Mouse (Mus musculus): ENCODE measurements around the gene Tcf20. TPM values are rescaled to one million over a fixed set of nuclear protein-coding genes. Genes with fewer than 3 reads are reported as not detected.

Tcf20 gene
- 100 to 1,000 TPM; 139 to 153 TPM for total RNA-seq (2021)
- long read RNA-seq, partial matches to known transcripts, result 13 of 13 reads
- long read RNA-seq, other reads (novel, unspliced or antisense), result 0 of 13 reads

DNA sequence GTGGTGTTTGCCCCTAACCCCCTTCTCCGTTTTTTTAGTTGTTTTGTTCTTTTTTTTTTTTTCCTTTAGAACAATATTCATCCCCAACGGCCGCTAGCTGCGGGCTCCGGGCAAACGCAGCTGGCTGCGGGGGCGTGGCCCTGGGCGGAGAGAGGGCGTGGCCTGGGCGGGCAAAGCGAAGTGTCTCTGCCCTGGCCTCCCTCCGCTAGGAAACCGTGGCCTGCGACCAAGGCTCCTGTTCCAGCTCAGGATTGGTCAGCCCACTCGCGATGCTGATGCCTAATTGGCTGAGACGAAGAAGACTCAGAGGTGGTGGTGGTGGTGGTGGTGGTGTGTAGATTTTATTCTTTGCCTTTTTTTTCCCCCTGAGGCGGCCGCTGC is at the start of gene Tcf20:
Gene Tcf20, minus strand, starts transcription at position 141 of the 381 bp plus-strand sequence.
- DNase-seq (ENCODE audit: low spot score in 2 of 2), result peak; percentile 88 to 93

DNA sequence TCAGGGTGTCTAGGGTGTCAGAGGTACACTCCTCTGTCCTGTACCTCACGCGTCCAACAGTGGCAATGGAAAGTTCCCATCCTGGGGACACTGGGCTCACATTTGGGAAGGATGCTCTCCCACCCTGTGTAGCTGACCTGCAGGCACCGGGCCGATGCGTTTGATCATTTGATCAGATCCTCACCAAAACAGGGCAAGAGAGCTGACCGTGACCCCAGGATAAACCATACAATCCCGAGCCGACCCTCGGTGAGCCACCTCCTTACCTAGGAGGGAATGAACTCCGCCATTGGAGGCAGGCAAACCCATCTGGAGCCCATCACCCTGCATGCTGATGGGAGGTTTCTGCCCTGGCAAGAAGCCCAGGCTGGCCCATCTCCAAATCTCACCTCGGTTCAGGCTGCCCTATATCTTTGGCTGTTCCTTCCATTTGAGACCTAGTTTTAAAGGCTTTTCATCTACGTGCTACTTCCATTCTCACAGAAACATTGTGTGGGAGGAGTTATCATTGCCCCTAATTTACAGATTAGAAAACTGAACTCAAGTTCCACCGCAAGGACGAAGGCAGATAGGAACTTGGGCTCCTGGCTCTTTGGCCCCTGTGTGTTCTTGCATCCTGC is 49.3 kb upstream of the Tcf20 start:
- peak; percentile 51 to 61 for DNase-seq (ENCODE audit: low spot score in 2 of 2)

DNA sequence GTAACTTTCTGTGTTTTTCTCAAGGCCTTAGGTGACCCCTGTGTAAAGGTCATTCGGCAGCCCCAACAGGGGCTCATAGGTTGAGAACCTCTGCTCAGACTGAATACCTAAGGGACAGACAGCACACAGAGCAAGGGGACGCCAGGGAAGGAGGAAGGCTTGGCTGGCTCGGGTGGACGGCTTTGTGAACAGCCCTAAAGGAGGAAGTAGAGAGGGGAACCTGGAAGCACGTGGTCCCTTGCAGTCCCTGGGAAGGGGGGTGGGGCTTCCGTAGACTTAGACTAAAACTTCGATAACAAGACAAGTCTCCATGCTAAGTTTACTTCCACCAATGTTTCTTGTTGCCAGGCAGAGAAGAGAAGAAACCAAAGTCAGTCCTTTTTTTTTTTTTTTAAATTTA is 48.4 kb upstream of the Tcf20 start:
- DNase-seq (ENCODE audit: low spot score in 2 of 2), result no peak

DNA sequence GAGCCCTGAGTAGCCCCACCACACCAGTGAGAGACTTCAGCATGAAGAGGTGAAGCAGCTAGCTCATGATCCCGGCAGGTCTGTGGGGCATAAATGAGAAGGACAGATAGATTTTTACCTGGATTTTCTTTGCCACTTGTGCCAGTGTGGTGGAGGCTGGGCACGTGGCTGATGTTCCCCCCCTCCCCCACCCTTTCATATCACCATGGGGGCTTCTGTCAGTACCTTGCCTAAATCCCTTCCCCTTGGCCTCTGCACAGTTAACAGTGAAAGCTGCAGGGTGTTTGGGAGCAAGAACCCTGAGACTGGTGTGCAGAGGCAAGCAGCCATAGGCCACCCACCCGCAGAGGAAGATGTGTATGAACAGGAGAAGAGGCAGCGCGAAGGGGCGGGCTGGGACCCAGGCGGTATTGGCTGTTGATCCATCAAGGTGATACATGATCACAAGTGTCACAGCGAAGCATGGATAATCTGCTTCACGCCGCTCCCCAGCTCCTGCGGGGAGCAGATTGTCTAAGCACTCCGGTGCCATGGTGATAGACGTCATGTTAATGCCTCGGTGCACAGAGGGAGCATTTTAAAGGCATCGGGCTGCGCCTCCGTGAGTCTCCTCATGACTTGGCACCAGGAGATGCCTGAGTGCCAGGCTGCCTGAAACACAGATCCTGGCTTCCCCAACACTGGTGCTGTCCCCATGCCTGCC is 46.8 kb upstream of the Tcf20 start:
- peak; percentile 47 to 61 for DNase-seq (ENCODE audit: low spot score in 2 of 2)

DNA sequence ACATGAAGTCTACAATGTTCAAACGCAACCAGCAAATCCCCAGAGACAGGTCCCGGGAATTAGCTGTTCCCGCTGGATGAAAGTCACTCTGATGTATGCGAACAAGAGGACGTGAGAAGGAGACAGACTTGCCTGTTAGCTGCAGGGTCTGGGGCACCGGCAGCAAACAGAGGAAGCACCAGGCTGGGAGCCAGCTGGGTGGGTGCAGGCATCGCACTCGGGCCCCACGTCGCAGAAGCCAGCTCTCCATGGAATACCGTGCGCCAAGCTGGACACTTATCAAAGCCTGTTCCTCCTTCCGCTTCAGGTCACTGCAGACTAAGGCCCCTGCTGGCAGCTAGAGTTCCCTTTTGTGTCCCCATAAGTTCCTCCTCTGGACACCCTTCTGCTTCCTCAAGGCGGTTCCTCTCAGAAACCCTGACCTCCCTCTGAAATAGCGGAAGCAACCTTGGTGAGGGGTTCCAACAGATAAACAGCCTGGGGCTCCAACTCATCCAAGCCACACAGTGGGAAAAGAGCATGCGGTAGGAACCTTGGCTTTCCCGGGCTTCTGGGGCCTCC is 45.4 kb upstream of the Tcf20 start, which contains the start of gene Nfam1:
Gene Nfam1, minus strand, starts transcription at position 326 of the 561 bp plus-strand sequence.
- DNase-seq (ENCODE audit: low spot score in 2 of 2), result peak in 1 of 2 experiments; percentile 49

DNA sequence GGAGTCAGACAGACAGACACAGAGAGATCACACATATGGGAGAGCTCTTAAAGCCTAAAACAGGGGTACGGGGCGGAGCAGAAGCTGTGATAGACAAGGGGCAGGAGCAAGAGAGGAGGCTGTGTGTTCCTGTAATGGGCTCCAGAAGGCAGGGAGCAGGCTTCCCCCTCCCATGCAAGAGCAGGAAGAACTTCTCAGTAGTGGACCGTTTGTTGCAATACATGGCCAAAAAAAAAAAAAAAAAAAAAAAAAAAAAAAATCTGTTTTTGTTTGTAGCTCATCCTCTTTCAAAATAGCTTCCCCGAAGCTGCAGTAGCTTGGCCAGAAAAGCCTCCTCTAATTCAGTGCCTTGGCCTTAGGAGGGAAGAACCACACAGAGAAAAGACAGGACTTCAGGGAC is 43.2 kb upstream of the Tcf20 start:
- DNase-seq (ENCODE audit: low spot score in 2 of 2), result no peak

DNA sequence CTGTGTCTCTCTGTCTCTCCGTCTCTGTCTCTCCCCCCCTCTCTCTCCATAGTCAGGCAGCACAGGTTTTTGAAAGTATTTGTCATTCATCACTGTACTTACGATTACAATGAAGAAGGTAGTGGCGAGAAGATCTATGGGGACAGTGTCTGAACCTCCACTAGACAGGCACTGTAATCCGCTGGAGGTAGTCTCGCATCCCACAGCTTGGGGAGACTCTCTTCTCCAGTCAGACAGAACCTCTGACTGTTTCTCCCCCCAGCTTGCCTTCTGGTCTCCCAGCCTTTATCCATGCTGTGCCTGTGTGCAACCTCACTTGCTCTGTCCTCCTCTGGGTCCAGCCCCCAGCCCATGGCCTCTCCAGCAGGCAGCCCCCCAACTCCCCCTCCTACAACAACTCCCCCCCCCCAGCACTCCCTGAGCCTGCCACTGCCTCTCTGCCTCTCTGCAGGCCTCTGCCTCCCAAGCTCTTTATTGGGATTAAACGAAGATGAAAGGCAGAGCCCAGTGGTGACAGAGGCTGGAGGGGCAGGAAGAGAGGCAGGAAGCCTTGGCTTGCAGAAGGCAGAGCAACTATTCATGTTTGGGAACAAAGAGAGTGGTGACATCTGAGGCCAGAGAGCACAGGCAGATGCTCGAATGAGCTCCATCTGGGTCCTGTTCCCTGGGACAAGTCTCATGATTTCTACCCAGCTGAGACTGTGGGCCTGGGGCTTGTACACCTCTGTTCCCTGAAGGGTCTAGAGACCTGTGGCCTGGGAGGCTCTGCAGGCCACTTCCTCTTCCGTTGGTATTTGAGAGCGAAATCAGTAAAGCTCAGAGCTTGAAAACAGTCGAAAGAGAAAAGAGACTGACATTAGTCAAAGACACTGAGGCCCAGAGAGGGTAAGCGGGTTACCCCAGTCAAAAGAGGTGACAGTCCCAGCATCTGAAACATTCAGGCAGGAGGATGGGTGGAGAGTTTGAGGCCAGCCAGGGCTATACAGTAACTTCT is 42.4 kb upstream of the Tcf20 start:
- DNase-seq (ENCODE audit: low spot score in 2 of 2), result no peak

DNA sequence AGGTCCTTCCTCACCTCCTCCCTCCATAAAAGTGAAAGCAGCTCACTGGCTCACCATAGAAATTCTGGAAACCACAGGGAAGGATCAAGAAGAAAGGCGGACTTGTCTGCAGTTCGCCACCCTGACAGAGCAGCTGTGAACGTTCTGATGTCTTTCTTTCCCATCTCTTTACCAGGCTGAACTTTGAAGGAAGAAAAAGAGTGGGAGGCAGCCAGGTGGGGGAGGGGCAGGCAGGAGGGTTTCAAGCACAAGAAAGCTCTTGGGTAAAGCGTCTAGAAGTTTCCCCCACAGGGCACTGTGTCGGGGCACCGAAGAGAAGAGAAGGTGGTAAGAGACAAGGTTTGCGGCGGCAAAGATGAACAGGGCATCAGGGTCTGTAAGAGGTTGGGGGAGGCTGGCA is 38.5 kb upstream of the Tcf20 start:
- DNase-seq (ENCODE audit: low spot score in 2 of 2), result no peak

DNA sequence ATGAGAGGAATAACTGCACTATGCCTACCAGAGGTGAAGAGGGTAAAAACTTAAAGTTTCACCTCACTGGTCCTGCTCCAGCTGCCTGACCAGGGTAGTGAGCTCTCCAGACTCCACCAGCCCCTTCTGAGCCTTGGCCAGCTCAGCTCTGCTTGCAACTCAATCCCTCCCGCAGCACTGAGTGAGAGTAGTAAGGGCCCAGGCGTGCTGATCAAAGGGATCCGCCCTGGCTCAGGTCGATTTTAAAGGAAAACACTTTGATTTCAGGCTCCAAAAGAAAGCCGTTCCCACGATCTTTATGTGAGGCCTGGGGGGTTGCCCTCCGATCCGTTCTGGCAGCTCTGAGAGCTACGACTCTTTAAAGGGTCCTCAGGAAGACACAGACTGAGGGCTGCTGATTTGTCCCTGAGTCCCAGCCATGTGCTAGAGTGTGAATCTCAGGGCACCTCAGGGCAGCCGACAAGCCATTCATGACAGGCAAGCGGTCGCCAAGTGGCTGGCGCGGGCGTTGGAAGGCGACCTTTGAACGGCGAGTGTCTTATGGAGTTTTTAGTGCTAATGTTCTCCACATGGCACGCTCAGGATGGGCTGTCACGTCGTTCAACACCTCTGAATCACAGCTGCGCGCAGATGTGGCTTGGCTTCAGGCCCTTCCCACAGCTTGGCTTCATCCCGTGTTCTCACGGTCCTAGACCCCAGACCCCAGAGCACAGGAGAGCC is 37.5 kb upstream of the Tcf20 start:
- no peak for DNase-seq (ENCODE audit: low spot score in 2 of 2)

DNA sequence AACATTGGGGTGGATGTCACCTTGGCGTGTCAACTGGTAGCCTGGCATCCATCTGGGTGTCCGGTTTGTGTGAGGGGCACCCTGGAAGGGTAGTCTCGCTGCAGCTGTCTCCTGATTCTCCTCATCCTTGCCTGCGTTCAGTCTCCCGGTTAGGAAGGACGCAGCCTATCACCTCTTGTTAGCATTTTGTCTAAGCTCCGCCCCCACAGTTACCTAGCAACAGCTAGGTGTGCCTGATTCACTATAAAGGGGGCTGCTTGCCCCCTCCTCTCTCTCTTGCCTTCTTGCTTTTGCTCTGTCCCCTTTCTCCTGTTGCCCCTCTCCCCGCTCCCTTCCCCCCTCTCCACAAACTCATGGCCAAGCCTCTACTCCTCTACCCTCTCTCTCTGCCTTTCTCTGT is 35.3 kb upstream of the Tcf20 start:
- no peak for DNase-seq (ENCODE audit: low spot score in 2 of 2)

DNA sequence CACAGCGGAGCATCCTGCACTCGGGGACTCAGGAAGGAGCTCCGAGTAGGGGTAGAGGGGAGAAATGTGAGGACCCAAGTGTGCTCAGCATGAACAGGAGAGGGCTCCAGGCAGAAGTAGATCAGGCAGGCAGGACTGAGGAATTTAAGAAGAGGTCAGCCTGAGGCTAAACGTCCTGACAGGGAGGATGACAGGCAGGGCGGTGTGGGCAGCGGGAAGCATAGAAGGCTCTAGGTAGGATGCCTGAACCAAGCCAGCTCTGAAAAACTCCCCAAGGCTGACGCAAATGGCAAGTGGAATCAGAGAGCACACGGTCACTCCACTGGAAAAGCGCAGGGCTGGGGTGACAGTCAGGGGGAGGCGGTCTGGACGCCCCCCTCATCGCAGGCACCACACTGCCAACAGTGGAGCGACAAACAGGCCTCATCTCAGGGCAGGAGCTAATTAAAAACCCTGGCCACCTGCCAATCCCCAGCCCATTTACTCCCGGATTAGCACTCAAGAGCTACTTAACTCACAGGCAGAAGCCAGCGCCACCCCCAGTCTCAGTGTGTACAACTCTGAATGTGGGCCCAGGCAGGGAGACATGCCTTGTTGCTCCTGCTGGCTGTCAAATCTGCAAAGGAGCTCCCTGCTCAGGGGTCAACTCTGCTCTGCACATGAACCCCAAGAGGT is 23.5 kb upstream of the Tcf20 start:
- DNase-seq (ENCODE audit: low spot score in 2 of 2), result peak; percentile 80 to 82

DNA sequence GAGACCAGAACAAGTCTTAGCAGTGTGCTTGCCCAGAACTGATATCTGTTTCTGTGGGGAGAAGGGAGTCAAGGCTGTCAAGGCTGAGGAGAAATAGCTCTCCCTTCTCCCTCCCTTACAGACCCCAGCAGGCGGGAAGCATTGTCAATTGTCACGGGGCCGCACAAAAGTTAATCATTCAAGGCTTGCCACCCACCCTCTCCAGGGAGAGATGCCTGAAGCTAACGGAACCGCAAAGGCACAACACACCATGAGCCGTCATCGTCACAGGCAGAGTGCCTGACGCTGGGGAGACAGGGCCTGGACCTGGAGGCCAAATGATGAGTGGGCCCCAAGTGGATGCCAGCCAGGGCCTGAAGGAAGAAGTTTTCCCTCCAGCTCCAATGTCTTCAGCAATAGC is 22.8 kb upstream of the Tcf20 start:
- no peak for DNase-seq (ENCODE audit: low spot score in 2 of 2)

DNA sequence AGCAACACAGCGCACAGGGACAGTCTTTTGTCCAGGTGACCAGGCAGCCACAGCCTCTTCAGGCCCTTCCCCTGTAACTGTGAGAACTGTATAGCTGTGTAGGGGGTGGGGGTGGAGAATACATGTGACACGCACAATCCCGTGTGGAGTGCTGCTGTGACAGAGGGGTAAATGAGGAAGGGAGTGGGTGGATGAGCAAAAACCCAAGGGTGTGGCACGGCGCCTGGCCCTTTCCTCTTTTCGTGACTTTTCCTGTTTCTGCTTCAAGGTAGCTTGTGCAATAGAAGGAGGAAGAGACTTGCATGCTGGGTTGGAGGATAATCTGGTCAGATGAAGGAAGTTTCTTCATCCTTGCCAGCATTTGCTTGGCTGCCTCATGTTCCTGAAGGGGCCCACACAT is 21.9 kb upstream of the Tcf20 start:
- no peak for DNase-seq (ENCODE audit: low spot score in 2 of 2)

DNA sequence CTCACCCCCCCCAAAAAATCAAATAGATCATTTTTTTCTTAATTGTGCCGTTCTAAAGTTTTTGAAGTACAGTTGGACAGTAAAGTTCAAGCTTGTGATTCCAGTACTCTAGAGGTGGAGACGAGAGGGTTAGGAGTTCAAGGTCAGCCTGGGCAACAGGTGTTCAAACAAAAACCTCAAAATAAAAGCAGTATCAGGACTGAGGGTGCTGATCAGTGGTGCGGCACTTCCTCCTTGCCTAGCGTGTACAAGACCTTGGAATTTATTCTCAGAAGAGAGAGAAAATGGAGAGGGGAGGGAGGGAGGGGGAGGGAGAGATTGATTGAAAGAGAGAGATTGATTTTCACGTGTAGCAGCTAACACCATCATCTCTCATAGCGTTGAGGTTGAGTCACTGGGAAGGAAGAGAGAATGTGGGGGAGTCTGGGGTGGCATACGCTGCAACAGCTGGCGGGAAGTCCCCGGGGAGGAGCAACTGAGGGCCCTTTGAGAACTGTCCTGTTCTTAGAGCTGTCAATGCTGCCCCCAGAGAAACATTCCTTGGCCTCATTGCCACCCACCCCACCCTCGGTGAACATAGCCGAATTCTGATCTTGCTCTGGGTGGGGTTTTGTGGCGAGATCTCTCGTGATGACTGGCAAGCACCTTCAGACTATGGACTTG is 21.2 kb upstream of the Tcf20 start:
- DNase-seq (ENCODE audit: low spot score in 2 of 2), result no peak

DNA sequence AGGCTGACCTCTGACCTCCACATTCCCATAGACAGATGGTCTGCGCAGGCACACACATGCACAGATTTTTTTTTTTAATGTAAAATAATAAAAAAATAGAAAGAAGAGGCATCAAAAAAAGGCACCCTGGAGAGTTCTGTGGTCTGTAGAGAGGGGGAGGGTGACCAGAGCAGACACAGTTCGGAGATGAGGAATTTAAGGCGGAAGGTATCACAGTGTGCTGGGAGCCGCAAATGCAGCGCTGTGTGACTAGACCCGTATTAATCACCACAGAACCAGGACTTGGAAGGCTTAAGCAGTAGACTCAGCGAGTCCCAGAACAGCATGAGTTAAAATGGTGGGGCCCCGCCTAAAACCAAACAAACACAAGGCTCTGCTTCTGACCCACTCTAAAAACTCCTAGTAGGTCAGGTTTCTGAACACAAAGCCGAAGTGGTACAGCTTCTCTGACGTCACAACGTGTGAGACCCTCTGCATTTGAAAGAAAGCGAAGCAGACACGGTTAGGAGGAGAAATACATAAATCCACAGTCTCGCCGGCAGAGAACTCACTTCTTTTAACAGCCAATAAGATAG is 19.8 kb upstream of the Tcf20 start:
- no peak for DNase-seq (ENCODE audit: low spot score in 2 of 2)

DNA sequence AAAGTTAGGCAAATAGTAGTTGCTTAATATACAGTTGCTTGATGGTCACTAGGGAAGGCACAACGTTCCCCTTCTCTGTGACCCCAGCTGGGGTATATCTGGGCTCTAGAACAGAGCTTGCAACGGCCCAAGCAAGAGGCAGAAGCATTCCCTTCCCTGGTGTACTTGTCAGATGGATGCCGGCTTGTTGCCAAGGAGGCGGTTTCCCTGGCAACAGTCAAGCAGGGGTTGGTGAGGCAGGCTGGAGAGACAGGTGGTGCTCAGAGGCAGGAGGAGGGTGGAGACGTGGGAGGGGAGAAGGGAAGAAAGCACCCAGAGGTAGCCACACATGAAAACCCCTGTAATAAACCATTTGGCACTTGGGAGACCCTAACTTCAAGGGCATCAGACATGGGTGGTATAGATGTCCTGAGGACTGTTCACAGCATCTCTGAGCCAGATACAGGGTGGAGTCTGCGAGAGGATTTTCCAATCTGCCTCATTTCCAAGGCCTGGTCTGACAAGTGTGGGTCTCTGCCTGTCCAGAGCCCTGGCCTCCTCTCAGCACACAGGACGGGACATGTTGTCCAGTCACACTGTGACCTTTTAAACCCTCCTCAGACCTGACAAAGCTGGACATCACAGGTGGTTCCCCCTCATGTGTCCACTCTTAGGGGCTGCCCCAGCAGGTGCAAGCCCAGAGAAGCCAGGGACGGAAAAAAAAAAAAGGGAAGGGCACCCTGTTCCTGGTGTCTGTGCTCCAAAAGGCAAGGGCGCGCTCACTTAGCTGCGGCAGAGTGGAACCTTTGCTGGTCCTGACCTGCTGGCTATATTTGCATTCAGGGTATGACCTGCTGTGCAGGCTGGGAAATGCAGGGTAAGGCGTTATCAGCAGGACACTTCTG is 15.2 kb upstream of the Tcf20 start:
- peak; percentile 89 to 91 for DNase-seq (ENCODE audit: low spot score in 2 of 2)

DNA sequence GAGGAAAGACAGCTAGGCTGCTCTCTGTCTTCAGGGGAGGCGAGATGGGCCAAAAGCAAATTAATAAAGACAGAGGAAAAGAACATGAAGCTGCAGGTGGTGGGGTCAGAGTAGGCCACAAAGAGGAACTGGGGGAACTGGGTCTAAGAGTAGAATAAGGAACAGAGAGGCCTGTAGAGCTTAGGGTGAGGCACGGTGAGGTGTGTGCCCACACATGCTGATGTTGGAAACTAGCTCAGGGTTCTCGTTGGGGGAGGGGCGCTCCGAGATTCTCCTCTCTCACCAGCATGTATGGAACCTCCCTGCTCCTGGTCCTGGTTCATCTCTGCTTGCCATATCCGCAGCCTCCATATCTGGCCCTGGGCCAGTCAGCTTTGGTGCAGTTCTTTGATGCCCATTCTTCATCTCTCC is 11.1 kb upstream of the Tcf20 start:
- no peak for DNase-seq (ENCODE audit: low spot score in 2 of 2)

DNA sequence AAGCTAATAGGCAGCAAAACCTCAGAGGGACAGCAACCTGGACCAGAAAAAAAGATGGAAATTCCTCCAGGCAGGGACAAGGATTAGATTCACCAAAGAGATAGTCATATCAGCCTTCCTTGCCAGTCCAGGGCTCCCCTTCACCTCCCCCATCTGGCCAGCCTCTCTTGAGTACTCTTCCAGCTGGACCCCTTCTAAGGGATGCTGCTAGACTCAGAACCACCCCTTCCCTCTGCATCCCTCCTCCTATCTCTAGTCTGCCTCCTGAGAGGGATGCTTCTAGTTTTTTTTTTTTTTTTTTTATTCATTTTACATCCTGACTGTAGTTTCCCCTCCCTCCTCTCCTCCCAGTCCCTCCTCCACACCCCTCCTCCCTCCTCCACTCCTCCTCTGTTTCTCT is 8.8 kb upstream of the Tcf20 start:
- no peak for DNase-seq (ENCODE audit: low spot score in 2 of 2)
